Mouse (Mus musculus): Measurements from ENCODE around the gene P2ry2. TPM values are rescaled to one million over a fixed set of nuclear protein-coding genes. Genes with fewer than 3 reads are reported as not detected.

The P2ry2 gene
- polyA plus RNA-seq, 1 experiment from 2014 or later, result 0.13 TPM

GRCm38 (mm10) chr7:101017021-101017461 is 4.4 kb upstream of the P2ry2 start:
- Histone ChIP-seq H3K36me3 (replicated peaks) (no peaks in the 10 kb centered on the region), H3K27ac (no peak overlapping the region), H3K4me3 (no peak overlapping the region), H3K9me3 (no peaks in the 10 kb centered on the region), H3K4me2 (no peak overlapping the region), H3K9ac (no peak overlapping the region), H3K27me3 (replicated peaks) (peaks cover 15% of the 10 kb centered on the region), H3K4me1 (no peaks in the 10 kb centered on the region)
- 64% methylated on average over 7 of the region's 7 CpGs for WGBS
- no peak; the same call in 1 of the 2 replicates for ATAC-seq (replicated peaks)

- peaks cover 8% of the 10 kb centered on the region for H3K4me1 ChIP-seq
- no peaks in the 10 kb centered on the region for H3K36me3 ChIP-seq (replicated peaks)
- no peaks in the 10 kb centered on the region for H3K9me3 ChIP-seq
- H3K4me2 ChIP-seq, result no peak overlapping the region
- peaks cover 34% of the 10 kb centered on the region for H3K27me3 ChIP-seq (replicated peaks)
- no peak for ATAC-seq (replicated peaks)
- H3K9ac ChIP-seq, result no peak overlapping the region
- H3K27ac ChIP-seq, result no peak overlapping the region
- H3K4me3 ChIP-seq, result no peak overlapping the region
- 70% methylated on average over 1 of the region's 1 CpGs for WGBS
These were observed 2.3 kb upstream of the P2ry2 start for GRCm38 (mm10) chr7:101014985-101015384.

- peaks cover 8% of the 10 kb centered on the region for H3K4me1 ChIP-seq
- H3K4me3 ChIP-seq, result no peak overlapping the region
- H3K9me3 ChIP-seq, result no peaks in the 10 kb centered on the region
- H3K36me3 ChIP-seq (replicated peaks), result no peaks in the 10 kb centered on the region
- H3K4me2 ChIP-seq, result no peak overlapping the region
- H3K27ac ChIP-seq, result no peak overlapping the region
- H3K27me3 ChIP-seq (replicated peaks), result peaks cover 38% of the 10 kb centered on the region
- H3K9ac ChIP-seq, result no peak overlapping the region
- 26% methylated on average over 9 of the region's 9 CpGs for WGBS
- no peak for ATAC-seq (replicated peaks)
These were observed 1.4 kb upstream of the P2ry2 start for GRCm38 (mm10) chr7:101014041-101014440.

- no peak overlapping the region for H3K27ac ChIP-seq
- peaks cover 8% of the 10 kb centered on the region for H3K4me1 ChIP-seq
- peaks cover 38% of the 10 kb centered on the region for H3K27me3 ChIP-seq (replicated peaks)
- peak overlapping the region; percentile 46 for H3K4me3 ChIP-seq
- H3K9ac ChIP-seq, result peak overlapping the region; percentile 32
- no peaks in the 10 kb centered on the region for H3K36me3 ChIP-seq (replicated peaks)
- peak overlapping the region; percentile 97 for H3K4me2 ChIP-seq
- under 1% methylated on average over 53 of the region's 53 CpGs for WGBS
- ATAC-seq (replicated peaks), result peak; percentile 84
- H3K9me3 ChIP-seq, result no peaks in the 10 kb centered on the region
These were observed 842 bp downstream of the P2ry2 start for GRCm38 (mm10) chr7:101011681-101012367.

- Histone ChIP-seq H3K27me3 (replicated peaks) (peaks cover 38% of the 10 kb centered on the region), H3K4me3 (no peak overlapping the region), H3K4me1 (peaks cover 8% of the 10 kb centered on the region), H3K9ac (no peak overlapping the region), H3K36me3 (replicated peaks) (no peaks in the 10 kb centered on the region), H3K4me2 (no peak overlapping the region), H3K27ac (no peak overlapping the region), H3K9me3 (no peaks in the 10 kb centered on the region)
- ATAC-seq (replicated peaks), result no peak
- WGBS, result 79% methylated on average over 3 of the region's 3 CpGs
These were observed 1.9 kb downstream of the P2ry2 start for GRCm38 (mm10) chr7:101010741-101011140.

- Histone ChIP-seq H3K4me2 (no peak overlapping the region), H3K36me3 (replicated peaks) (no peaks in the 10 kb centered on the region), H3K4me3 (no peak overlapping the region), H3K27me3 (replicated peaks) (peaks cover 16% of the 10 kb centered on the region), H3K27ac (no peak overlapping the region), H3K4me1 (peaks cover under 1% of the 10 kb centered on the region), H3K9ac (no peak overlapping the region), H3K9me3 (no peaks in the 10 kb centered on the region)
- WGBS, result 86% methylated on average over 2 of the region's 2 CpGs
- ATAC-seq (replicated peaks), result no peak
These were observed 6.5 kb downstream of the P2ry2 start for GRCm38 (mm10) chr7:101006201-101006600.

- Histone ChIP-seq H3K4me1 (no peaks in the 10 kb centered on the region), H3K9ac (no peak overlapping the region), H3K4me2 (no peak overlapping the region), H3K36me3 (replicated peaks) (no peaks in the 10 kb centered on the region), H3K27ac (no peak overlapping the region), H3K27me3 (replicated peaks) (peaks cover 5% of the 10 kb centered on the region), H3K4me3 (no peak overlapping the region), H3K9me3 (no peaks in the 10 kb centered on the region)
- WGBS, result 59% methylated on average over 4 of the region's 4 CpGs
- no peak for ATAC-seq (replicated peaks)
These were observed 7.5 kb downstream of the P2ry2 start for GRCm38 (mm10) chr7:101005119-101005518.

GRCm38 (mm10) chr7:101003442-101004326 is 9.0 kb downstream of the P2ry2 start:
- WGBS, result 75% methylated on average over 11 of the region's 11 CpGs

GRCm38 (mm10) chr7:101002274-101002673 is 10.4 kb downstream of the P2ry2 start:
- Histone ChIP-seq H3K27me3 (replicated peaks) (no peaks in the 10 kb centered on the region), H3K9ac (no peak overlapping the region), H3K4me3 (no peak overlapping the region), H3K9me3 (no peaks in the 10 kb centered on the region), H3K4me1 (no peaks in the 10 kb centered on the region), H3K27ac (no peak overlapping the region), H3K4me2 (no peak overlapping the region), H3K36me3 (replicated peaks) (no peaks in the 10 kb centered on the region)
- ATAC-seq (replicated peaks), result no peak
- WGBS, result 71% methylated on average over 6 of the region's 6 CpGs

More at GRCm38 (mm10) chr7:101003442-101004326, 9.0 kb downstream of the P2ry2 start:
- H3K36me3 ChIP-seq (replicated peaks), result no peaks in the 10 kb centered on the region
- no peaks in the 10 kb centered on the region for H3K4me1 ChIP-seq
- H3K27me3 ChIP-seq (replicated peaks), result no peaks in the 10 kb centered on the region
- no peak for ATAC-seq (replicated peaks)
- H3K4me2 ChIP-seq, result no peak overlapping the region
- H3K9ac ChIP-seq, result no peak overlapping the region
- no peak overlapping the region for H3K4me3 ChIP-seq
- no peaks in the 10 kb centered on the region for H3K9me3 ChIP-seq
- no peak overlapping the region for H3K27ac ChIP-seq

GRCm38 (mm10) chr7:100999623-101000022 is 13.0 kb downstream of the P2ry2 start:
- no peak overlapping the region for H3K4me2 ChIP-seq
- no peaks in the 10 kb centered on the region for H3K27me3 ChIP-seq (replicated peaks)
- no peaks in the 10 kb centered on the region for H3K4me1 ChIP-seq
- H3K4me3 ChIP-seq, result no peak overlapping the region
- H3K9me3 ChIP-seq, result no peaks in the 10 kb centered on the region
- H3K36me3 ChIP-seq (replicated peaks), result no peaks in the 10 kb centered on the region
- H3K27ac ChIP-seq, result no peak overlapping the region
- no peak overlapping the region for H3K9ac ChIP-seq
- ATAC-seq (replicated peaks), result no peak
- 93% methylated on average over 5 of the region's 5 CpGs for WGBS

GRCm38 (mm10) chr7:100998578-100998960 is 14.1 kb downstream of the P2ry2 start:
- Histone ChIP-seq H3K27me3 (replicated peaks) (no peaks in the 10 kb centered on the region), H3K36me3 (replicated peaks) (no peaks in the 10 kb centered on the region), H3K4me2 (no peak overlapping the region), H3K4me3 (no peak overlapping the region), H3K27ac (no peak overlapping the region), H3K9me3 (no peaks in the 10 kb centered on the region), H3K9ac (no peak overlapping the region), H3K4me1 (no peaks in the 10 kb centered on the region)
- no peak for ATAC-seq (replicated peaks)
- WGBS, result 93% methylated on average over 24 of the region's 24 CpGs

GRCm38 (mm10) chr7:100997951-100998577 is 14.6 kb downstream of the P2ry2 start:
- no peak for ATAC-seq (replicated peaks)
- H3K9me3 ChIP-seq, result no peaks in the 10 kb centered on the region
- WGBS, result 87% methylated on average over 31 of the region's 31 CpGs

More at GRCm38 (mm10) chr7:100997951-100998577, 14.6 kb downstream of the P2ry2 start:
- H3K4me1 ChIP-seq, result no peaks in the 10 kb centered on the region
- H3K9ac ChIP-seq, result no peak overlapping the region
- no peak overlapping the region for H3K27ac ChIP-seq
- no peaks in the 10 kb centered on the region for H3K27me3 ChIP-seq (replicated peaks)
- H3K4me2 ChIP-seq, result no peak overlapping the region
- H3K36me3 ChIP-seq (replicated peaks), result no peaks in the 10 kb centered on the region
- no peak overlapping the region for H3K4me3 ChIP-seq

Measured in midbrain, embryonic 15.5 days (tissue).